In genomic region chr11:95786511-95786910, GRCm38 (mm10) we compare ENCODE assay signal across 16 mouse cellular contexts. TPM values are rescaled to one million over a fixed set of nuclear protein-coding genes. Genes with fewer than 3 reads are reported as not detected.
"Had no signal": no experiment of that assay in that cellular context is flagged by ENCODE, and none has a peak within 500 bp of the region (broad histone marks: within the 10 kb centered on the region; RNA-seq: fewer than 3 reads in every experiment).

No protein-coding gene starts in this region.

- H3K27ac ChIP-seq: left cerebral cortex, adult 2 months; midbrain, embryonic 13.5 days had no signal

- H3K4me3 ChIP-seq: left cerebral cortex, adult 2 months; midbrain, embryonic 13.5 days had no signal

- H3K36me3 ChIP-seq: midbrain, embryonic 13.5 days had no signal

- H3K4me2 ChIP-seq: liver, embryonic 11.5 days; lung, embryonic 14.5 days; midbrain, embryonic 13.5 days had no signal

- DNase-seq: kidney, adult 8-10 months; kidney, postnatal 10 days; kidney, postnatal 36 days; layer of hippocampus, postnatal 36 days; lung, embryonic 14.5 days; lung, postnatal 36 days; thymus, adult 2 months; thymus, postnatal 14 days; thymus, postnatal 4 days had no signal

- ATAC-seq: intestine, postnatal 0 days; lung, postnatal 0 days; midbrain, embryonic 13.5 days; midbrain, embryonic 16.5 days had no signal

- H3K27me3 ChIP-seq: midbrain, embryonic 13.5 days had no signal

- H3K9ac ChIP-seq: lung, embryonic 14.5 days; midbrain, embryonic 13.5 days had no signal

- H3K4me1 ChIP-seq: midbrain, embryonic 13.5 days had no signal

RNA-seq across cellular contexts. Expression of gene Phospho1, which starts 37.8 kb away (rescaled TPM):
- polyA plus RNA-seq: lung, embryonic 14.5 days; midbrain, embryonic 13.5 days; neural tube, embryonic 11.5 days had no signal
